Mouse (Mus musculus): ENCODE measurements at regions not wholly inside any gene's neighbourhood (a gene's known extent, or its start where the extent isn't known, plus 50 kb on each side); places are given as distances from the start of the nearest gene placed in this dataset.

DNA sequence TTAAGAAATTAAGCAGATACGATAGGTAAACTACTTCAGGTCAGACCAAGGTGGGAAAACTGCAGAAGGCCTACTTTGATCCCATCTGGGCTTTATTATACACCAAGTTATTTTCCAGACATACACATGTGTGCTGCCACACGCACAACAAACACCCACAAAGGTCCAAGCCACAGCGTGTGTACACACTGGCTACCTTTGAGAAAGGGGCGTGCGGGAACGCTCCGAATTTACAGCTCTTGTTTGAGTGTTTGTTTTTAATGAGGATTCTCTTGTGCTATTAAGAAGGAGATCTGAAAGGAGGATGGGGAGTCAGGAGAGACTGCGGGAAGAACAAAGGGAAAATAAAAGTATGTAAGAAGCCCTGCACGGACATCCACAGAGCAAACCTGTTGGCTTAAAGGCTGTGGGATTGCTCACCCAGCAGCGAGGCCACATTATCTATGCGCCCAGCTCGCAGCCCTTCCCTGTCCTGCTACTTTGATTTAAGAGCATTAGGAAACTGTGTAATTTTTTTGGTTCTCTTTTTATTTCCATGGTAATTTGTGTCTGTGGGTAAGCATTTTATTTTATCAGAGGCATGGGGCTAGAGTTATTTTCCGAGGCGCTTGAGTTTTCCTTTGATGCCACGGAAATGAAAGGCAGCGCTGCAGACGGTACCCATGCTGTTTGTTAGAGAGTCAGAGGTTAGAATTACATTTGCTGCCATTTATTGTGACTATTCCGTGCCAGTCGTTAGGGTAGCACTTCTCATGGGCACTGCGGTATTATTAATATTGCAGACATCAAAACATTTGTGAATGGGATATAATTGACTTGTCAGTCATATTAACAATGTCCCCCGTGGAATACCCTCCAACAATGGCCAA lies 272.4 kb downstream of the Nr2f2 start:
- no peaks in the 10 kb centered on the region for H3K27me3 ChIP-seq (ENCODE audit: control insufficient read depth, insufficient read depth, low read length)
- no peaks in the 10 kb centered on the region for H3K4me1 ChIP-seq (ENCODE audit: control insufficient read depth, insufficient read depth, low read length)
- H3K27ac ChIP-seq (ENCODE audit: low read length): no peak overlapping the region
- no peaks in the 10 kb centered on the region for H3K36me3 ChIP-seq (ENCODE audit: control insufficient read depth, insufficient read depth, low read length)
- H3K4me2 ChIP-seq (replicated peaks; ENCODE audit: low read depth, low read length): no peak overlapping the region
- H3K9me3 ChIP-seq (ENCODE audit: control insufficient read depth, low read depth, low read length): no peaks in the 10 kb centered on the region; the same call in 1 of the 2 replicates
- ATAC-seq (ENCODE audit: insufficient number of reproducible peaks, insufficient read depth, low FRiP score, low read depth): no peak
- no peak overlapping the region for H3K4me3 ChIP-seq (ENCODE audit: low read depth, low read length)
- H3K9ac ChIP-seq (replicated peaks; ENCODE audit: low read depth, low read length): no peak overlapping the region
- 78% methylated on average over 21 of the region's 21 CpGs for WGBS

DNA sequence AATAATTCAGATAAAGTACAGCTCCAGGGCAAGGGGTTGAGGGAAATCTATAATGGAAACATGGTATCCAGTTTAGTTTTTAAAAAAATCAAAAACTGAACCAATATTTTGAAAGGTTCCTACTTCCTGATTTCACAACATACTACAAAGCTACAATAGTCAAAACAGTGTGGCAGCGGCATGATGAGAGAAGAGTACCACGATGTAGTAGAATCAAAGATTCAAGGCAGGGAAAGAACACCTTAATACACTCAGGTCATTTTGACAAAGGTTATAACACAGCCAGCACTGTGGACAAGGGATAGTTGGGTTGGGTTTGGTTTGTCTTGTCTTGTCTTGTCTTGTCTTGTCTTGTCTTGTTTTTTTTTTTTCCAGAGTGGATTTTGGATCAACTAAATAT lies 274.4 kb downstream of the Nr2f2 start:
- no peak overlapping the region for H3K4me3 ChIP-seq (ENCODE audit: low read depth, low read length)
- no peak overlapping the region for H3K27ac ChIP-seq (ENCODE audit: low read length)
- no peaks in the 10 kb centered on the region; the same call in 1 of the 2 replicates for H3K9me3 ChIP-seq (ENCODE audit: control insufficient read depth, low read depth, low read length)
- H3K4me2 ChIP-seq (replicated peaks; ENCODE audit: low read depth, low read length): no peak overlapping the region
- H3K9ac ChIP-seq (replicated peaks; ENCODE audit: low read depth, low read length): no peak overlapping the region
- H3K27me3 ChIP-seq (ENCODE audit: control insufficient read depth, insufficient read depth, low read length): no peaks in the 10 kb centered on the region
- H3K36me3 ChIP-seq (ENCODE audit: control insufficient read depth, insufficient read depth, low read length): no peaks in the 10 kb centered on the region
- WGBS: 99% methylated on average over 2 of the region's 2 CpGs
- no peak for ATAC-seq (ENCODE audit: insufficient number of reproducible peaks, insufficient read depth, low FRiP score, low read depth)
- H3K4me1 ChIP-seq (ENCODE audit: control insufficient read depth, insufficient read depth, low read length): no peaks in the 10 kb centered on the region

DNA sequence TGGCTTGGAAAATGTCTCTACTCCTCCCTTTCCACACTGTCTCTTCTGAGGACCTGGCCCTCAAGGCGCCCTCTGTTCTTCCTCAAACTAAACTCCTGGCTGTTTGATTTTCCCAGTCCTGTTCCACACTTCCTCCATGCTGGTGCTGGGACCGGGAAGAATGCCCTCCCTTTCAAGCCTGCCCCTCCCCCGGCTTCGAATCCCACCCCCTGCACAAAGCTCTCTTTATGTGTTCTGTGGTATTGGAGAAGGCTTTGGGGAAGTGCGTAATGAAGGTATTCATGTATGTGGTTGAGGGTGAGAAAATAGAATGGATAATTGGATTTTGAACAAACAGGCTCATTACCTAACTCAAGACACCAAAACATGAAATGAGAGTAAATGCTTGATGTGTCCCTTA lies 277.4 kb downstream of the Nr2f2 start:
- 65% methylated on average over 5 of the region's 5 CpGs for WGBS
- Histone ChIP-seq H3K27me3 (ENCODE audit: control insufficient read depth, insufficient read depth, low read length) (no peaks in the 10 kb centered on the region), H3K4me3 (ENCODE audit: low read depth, low read length) (no peak overlapping the region), H3K9me3 (ENCODE audit: control insufficient read depth, low read depth, low read length) (no peaks in the 10 kb centered on the region; the same call in 1 of the 2 replicates), H3K4me2 (replicated peaks; ENCODE audit: low read depth, low read length) (no peak overlapping the region), H3K4me1 (ENCODE audit: control insufficient read depth, insufficient read depth, low read length) (no peaks in the 10 kb centered on the region), H3K9ac (replicated peaks; ENCODE audit: low read depth, low read length) (no peak overlapping the region), H3K36me3 (ENCODE audit: control insufficient read depth, insufficient read depth, low read length) (no peaks in the 10 kb centered on the region), H3K27ac (ENCODE audit: low read length) (no peak overlapping the region)
- no peak for ATAC-seq (ENCODE audit: insufficient number of reproducible peaks, insufficient read depth, low FRiP score, low read depth)

DNA sequence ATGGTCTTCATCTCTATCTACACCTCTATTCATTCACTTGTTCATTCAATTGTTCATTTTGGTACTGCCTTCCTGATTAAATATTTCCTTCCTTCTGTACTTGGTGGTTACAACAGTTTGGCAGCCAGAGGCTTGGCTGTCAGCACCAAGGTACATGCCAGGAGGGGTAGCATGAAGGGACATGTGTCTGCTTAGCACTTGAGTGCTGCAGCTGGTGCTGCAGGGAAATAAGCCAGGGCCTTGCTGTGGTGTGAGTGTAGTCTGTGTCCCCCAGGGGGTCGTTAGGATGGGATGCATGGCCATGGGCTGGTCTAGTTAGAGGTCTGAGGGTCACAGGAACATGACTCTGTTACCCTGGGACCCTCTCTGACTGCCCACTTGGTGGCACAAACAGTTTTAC lies 296.9 kb downstream of the Nr2f2 start:
- ATAC-seq (ENCODE audit: insufficient number of reproducible peaks, insufficient read depth, low FRiP score, low read depth): no peak

DNA sequence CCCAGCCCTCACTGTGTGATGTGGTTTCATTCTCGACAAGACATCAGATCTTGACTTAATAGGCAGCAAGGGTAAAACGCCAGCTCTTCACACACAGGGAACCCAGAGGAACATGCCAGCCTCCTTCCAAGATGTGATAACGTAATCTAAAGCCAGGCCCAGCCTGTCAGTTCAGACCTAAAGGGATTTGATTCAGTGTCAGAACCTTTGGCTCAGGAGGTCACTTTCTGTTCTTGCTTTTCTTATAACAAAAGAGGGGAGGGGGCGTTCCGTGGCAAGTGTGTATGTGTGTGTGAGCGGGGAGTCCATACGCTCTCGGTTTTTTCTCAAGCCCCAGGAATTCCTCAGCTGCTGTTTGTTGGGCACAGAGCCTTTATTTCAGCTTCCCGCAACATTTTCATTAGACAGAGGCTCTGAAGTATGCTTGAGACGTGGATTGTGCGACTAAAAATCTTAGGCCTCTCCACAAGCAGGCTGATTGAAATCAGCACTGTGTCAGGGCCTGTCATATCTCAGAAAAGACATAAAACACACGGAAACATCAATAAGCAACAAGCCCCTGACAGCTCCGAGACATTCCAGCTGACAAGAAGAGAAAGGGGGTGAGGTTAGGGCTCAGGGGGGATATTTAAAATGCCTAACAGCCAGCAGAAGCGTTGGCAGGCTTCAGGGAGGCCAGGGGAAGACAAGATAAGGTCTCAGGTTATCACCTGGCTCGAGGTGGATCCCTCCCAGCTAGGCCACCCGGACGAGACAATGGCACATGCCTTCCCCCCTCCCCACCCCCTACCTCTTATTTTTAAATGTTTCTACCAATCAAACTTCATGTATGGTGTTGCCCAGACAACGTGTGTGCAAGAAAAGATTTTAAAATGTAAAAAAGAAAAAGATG lies 298.5 kb downstream of the Nr2f2 start:
- H3K27me3 ChIP-seq (ENCODE audit: control insufficient read depth, insufficient read depth, low read length): no peaks in the 10 kb centered on the region
- 12% methylated on average over 18 of the region's 18 CpGs for WGBS
- peaks cover 7% of the 10 kb centered on the region; the same call in 1 of the 2 replicates for H3K4me1 ChIP-seq (ENCODE audit: control insufficient read depth, insufficient read depth, low read length)
- peak overlapping the region; percentile 27 for H3K4me2 ChIP-seq (replicated peaks; ENCODE audit: low read depth, low read length)
- H3K4me3 ChIP-seq (ENCODE audit: low read depth, low read length): no peak overlapping the region
- H3K9ac ChIP-seq (replicated peaks; ENCODE audit: low read depth, low read length): no peak overlapping the region
- H3K36me3 ChIP-seq (ENCODE audit: control insufficient read depth, insufficient read depth, low read length): no peaks in the 10 kb centered on the region
- no peak overlapping the region for H3K27ac ChIP-seq (ENCODE audit: low read length)
- no peaks in the 10 kb centered on the region for H3K9me3 ChIP-seq (ENCODE audit: control insufficient read depth, low read depth, low read length)
- no peak for ATAC-seq (ENCODE audit: insufficient number of reproducible peaks, insufficient read depth, low FRiP score, low read depth)

More for the DNA sequence above, 296.9 kb downstream of the Nr2f2 start:
- no peaks in the 10 kb centered on the region for H3K36me3 ChIP-seq (ENCODE audit: control insufficient read depth, insufficient read depth, low read length)
- H3K9me3 ChIP-seq (ENCODE audit: control insufficient read depth, low read depth, low read length): no peaks in the 10 kb centered on the region
- H3K27me3 ChIP-seq (ENCODE audit: control insufficient read depth, insufficient read depth, low read length): no peaks in the 10 kb centered on the region
- H3K27ac ChIP-seq (ENCODE audit: low read length): no peak overlapping the region
- no peak overlapping the region for H3K9ac ChIP-seq (replicated peaks; ENCODE audit: low read depth, low read length)
- H3K4me3 ChIP-seq (ENCODE audit: low read depth, low read length): no peak overlapping the region
- no peak overlapping the region for H3K4me2 ChIP-seq (replicated peaks; ENCODE audit: low read depth, low read length)
- H3K4me1 ChIP-seq (ENCODE audit: control insufficient read depth, insufficient read depth, low read length): peaks cover 7% of the 10 kb centered on the region; the same call in 1 of the 2 replicates
- WGBS: 63% methylated on average over 1 of the region's 1 CpGs

DNA sequence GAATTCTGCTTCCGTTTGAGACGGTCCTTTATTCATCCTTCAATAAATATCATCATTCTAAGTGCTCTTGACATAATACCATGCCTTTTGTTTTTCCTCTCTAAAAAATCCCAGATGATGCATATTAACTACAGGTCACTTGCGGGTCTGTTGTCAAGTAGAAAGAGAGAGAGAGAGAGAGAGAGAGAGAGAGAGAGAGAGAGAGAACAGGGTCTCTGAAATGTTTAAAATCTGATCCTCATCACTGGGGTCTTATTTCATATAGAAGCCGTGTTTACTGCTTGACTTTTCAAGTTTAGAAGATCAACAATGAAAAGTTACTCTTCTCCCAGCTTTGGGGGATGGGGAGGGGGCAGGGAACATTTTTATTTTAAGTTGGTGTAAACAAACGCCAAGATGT lies 299.5 kb downstream of the Nr2f2 start:
- H3K4me2 ChIP-seq (replicated peaks; ENCODE audit: low read depth, low read length): 0 out of 2 replicates have a peak overlapping the region, but pooled peaks have one; percentile 27
- H3K9ac ChIP-seq (replicated peaks; ENCODE audit: low read depth, low read length): no peak overlapping the region
- ATAC-seq (ENCODE audit: insufficient number of reproducible peaks, insufficient read depth, low FRiP score, low read depth): no peak
- peaks cover 7% of the 10 kb centered on the region; the same call in 1 of the 2 replicates for H3K4me1 ChIP-seq (ENCODE audit: control insufficient read depth, insufficient read depth, low read length)
- 53% methylated on average over 5 of the region's 5 CpGs for WGBS
- H3K4me3 ChIP-seq (ENCODE audit: low read depth, low read length): no peak overlapping the region
- H3K27me3 ChIP-seq (ENCODE audit: control insufficient read depth, insufficient read depth, low read length): no peaks in the 10 kb centered on the region
- no peaks in the 10 kb centered on the region for H3K36me3 ChIP-seq (ENCODE audit: control insufficient read depth, insufficient read depth, low read length)
- H3K27ac ChIP-seq (ENCODE audit: low read length): no peak overlapping the region
- no peaks in the 10 kb centered on the region for H3K9me3 ChIP-seq (ENCODE audit: control insufficient read depth, low read depth, low read length)

DNA sequence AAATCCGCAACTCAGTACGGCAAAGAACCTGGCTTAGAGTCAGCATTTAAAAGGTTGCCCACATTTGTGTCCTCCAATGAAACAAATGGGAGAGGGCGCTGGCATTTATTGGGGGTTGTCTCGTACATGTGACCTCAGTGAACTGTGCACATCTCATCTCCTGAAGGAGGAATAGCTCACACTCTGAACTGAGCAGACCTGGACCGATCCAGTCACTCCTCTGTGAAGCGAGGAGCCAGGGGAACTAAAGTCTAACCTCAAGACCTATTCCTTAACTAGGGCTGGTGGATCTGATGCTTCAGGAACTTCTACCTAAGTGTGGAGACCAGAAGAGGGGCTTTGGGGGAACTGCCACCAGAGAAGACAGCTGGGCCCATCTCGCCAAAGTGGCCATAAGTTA lies 300.1 kb downstream of the Nr2f2 start:
- no peaks in the 10 kb centered on the region for H3K36me3 ChIP-seq (ENCODE audit: control insufficient read depth, insufficient read depth, low read length)
- no peak overlapping the region for H3K4me3 ChIP-seq (ENCODE audit: low read depth, low read length)
- H3K4me2 ChIP-seq (replicated peaks; ENCODE audit: low read depth, low read length): no peak overlapping the region
- WGBS: 88% methylated on average over 7 of the region's 7 CpGs
- no peaks in the 10 kb centered on the region for H3K9me3 ChIP-seq (ENCODE audit: control insufficient read depth, low read depth, low read length)
- H3K27me3 ChIP-seq (ENCODE audit: control insufficient read depth, insufficient read depth, low read length): no peaks in the 10 kb centered on the region
- no peak overlapping the region for H3K9ac ChIP-seq (replicated peaks; ENCODE audit: low read depth, low read length)
- H3K4me1 ChIP-seq (ENCODE audit: control insufficient read depth, insufficient read depth, low read length): peaks cover 7% of the 10 kb centered on the region; the same call in 1 of the 2 replicates
- no peak for ATAC-seq (ENCODE audit: insufficient number of reproducible peaks, insufficient read depth, low FRiP score, low read depth)
- no peak overlapping the region for H3K27ac ChIP-seq (ENCODE audit: low read length)

DNA sequence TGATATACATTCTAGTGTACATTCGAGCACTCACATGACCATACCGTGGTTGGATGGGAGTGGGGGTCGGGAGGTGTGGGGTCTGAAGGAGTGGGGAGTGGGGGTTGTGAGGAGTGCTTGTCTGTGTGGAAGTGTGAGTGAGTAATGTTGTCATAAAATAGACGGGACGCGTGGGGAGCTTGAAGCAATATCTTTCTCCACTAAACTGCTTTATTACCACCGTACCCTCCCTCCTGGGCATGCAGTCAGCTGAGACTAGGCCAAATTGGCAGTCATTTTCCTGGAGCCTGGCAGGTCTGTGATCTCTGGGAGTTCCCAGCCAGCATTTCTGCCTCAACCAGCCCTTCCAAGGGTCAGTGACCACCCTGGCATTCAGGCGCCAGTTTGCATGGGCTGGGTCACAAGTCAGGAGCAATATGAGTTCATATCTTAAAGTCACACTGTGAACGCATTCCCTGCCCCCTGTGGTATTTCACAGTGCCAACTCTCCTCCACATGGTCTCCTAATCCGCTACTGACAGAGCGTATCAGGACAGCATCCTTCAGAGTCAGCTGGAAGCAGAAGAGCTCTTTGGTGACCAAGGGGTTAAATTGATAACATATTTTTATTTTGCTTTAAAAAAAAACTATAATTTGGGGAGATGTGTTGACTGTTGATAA lies 300.9 kb downstream of the Nr2f2 start:
- H3K4me1 ChIP-seq (ENCODE audit: control insufficient read depth, insufficient read depth, low read length): peaks cover 7% of the 10 kb centered on the region; the same call in 1 of the 2 replicates
- no peak overlapping the region for H3K9ac ChIP-seq (replicated peaks; ENCODE audit: low read depth, low read length)
- 79% methylated on average over 11 of the region's 11 CpGs for WGBS
- no peaks in the 10 kb centered on the region for H3K36me3 ChIP-seq (ENCODE audit: control insufficient read depth, insufficient read depth, low read length)
- H3K9me3 ChIP-seq (ENCODE audit: control insufficient read depth, low read depth, low read length): no peaks in the 10 kb centered on the region
- H3K27me3 ChIP-seq (ENCODE audit: control insufficient read depth, insufficient read depth, low read length): no peaks in the 10 kb centered on the region
- ATAC-seq (ENCODE audit: insufficient number of reproducible peaks, insufficient read depth, low FRiP score, low read depth): no peak
- no peak overlapping the region for H3K4me3 ChIP-seq (ENCODE audit: low read depth, low read length)
- H3K4me2 ChIP-seq (replicated peaks; ENCODE audit: low read depth, low read length): no peak overlapping the region
- H3K27ac ChIP-seq (ENCODE audit: low read length): no peak overlapping the region
